Mouse (Mus musculus) layer of hippocampus, adult 9-10 months (tissue): ENCODE measurements around the gene Mogs.

Experiments
- DNase-seq: peaks from one replicate; pipeline ENCODE4 v3.0.0; 2022; ENCODE audit warnings: low spot score

Gene Mogs

GRCm38 (mm10) chr6:83115011-83115671 is at the start of gene Mogs:
TSS of gene Mogs (plus strand) at chr6:83115496.
- peak; percentile 67 for DNase-seq

- no peak for DNase-seq
Measured at GRCm38 (mm10) chr6:83065995-83066394, 49.3 kb upstream of the Mogs start.

GRCm38 (mm10) chr6:83066441-83066840 is 48.9 kb upstream of the Mogs start:
- DNase-seq: no peak

DNA sequence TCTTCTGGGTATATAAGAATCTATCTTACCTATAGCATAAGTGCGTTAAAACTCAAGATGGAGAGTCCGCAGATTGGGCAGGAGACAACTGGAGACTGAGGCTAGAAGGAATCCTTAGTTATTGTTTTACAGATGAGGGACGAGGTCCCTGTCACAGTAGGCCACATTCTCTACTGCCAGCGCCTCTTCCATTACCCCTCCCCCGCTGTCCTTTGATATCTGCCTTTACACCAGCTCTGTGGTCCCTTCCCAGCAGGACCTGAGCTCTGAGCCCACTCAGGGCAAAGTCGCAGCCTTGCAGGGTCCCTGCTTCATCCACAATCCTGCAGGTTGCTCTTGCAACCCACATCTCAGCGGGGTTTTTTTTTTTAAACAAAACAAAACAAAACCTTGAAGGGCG is 47.1 kb upstream of the Mogs start:
- no peak for DNase-seq

GRCm38 (mm10) chr6:83068706-83069487 is 46.4 kb upstream of the Mogs start:
- no peak for DNase-seq

GRCm38 (mm10) chr6:83069488-83070246 is 45.6 kb upstream of the Mogs start:
- DNase-seq: no peak

- DNase-seq: no peak
Measured at GRCm38 (mm10) chr6:83070247-83070310, 45.2 kb upstream of the Mogs start, which contains the start of gene Tlx2. TSS of gene Tlx2 (minus strand) at chr6:83070293.

GRCm38 (mm10) chr6:83070311-83071219 is 44.7 kb upstream of the Mogs start:
- DNase-seq: no peak

DNA sequence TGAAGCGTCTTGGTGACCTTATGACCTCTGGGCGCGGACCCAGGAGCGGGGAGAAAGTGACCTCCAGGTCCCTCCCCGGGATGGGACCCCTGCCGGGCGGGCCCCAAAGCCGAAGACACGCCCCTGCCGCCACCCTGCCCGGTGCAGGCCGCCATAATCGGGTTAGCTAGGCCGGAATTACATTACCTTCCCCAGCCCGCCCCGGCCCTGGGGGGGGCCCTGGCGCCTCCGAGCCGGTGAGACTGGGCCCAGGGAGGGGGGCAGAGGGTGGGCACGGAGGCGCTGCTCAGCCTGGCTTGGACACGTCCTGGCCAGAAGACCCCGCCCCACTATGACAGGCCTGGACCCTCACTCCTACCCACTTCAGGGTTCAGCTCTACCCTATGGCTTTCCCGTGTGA is 44.1 kb upstream of the Mogs start:
- no peak for DNase-seq

- no peak for DNase-seq
Measured at GRCm38 (mm10) chr6:83074979-83075378, 40.3 kb upstream of the Mogs start.

GRCm38 (mm10) chr6:83077630-83078323 is 37.5 kb upstream of the Mogs start, which contains the start of gene Pcgf1:
TSS of gene Pcgf1 (plus strand) at chr6:83077869.
- DNase-seq: peak; percentile 35

DNA sequence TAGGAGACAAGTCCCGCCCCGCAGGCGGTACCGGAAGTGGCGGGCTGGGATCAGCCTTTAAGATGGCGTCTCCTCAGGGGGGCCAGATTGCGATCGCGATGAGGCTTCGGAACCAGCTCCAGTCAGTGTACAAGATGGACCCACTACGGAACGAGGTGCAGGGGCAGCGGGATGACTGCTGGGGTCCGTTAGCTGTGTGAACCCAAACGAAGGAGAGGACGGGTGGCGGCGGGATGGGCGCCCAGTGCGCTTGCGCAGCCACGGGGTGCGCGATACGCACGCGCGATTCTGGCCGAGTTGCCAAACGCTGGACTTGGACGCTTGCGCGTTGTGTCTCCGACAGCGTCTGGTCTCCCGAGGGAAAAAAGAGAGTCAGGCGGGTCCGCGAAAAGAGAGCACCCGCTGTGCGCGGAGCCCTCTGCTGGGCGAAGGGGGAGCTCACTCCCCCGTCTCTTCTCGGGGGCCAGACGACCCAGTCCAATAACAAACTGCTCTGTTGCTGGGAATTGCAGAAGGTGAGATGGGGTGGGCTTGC is 36.9 kb upstream of the Mogs start:
- peak; percentile 99 for DNase-seq

GRCm38 (mm10) chr6:83080210-83080609 is 35.1 kb upstream of the Mogs start:
- DNase-seq: no peak

DNA sequence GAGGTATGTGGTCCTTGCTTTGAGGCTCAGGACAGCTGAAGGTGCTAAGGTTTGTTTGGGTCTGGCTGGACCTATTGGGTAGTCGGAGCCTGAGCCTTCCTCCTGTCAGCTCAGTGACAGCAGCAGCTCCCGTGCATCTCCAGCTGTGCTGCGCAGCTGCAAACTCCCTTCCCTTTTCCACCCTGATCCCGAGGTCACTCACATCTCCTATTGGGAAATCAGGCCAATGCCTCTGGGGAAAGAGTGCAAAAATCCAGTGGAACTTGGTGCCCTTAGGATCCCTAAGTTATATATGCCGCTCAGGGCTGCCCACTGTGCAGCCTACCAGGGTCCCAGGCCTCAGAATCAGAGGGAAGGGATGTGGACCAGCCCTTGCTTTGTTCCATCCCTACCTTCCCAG is 31.8 kb upstream of the Mogs start:
- DNase-seq: no peak

- no peak for DNase-seq
Measured at GRCm38 (mm10) chr6:83084477-83084876, 30.8 kb upstream of the Mogs start.

DNA sequence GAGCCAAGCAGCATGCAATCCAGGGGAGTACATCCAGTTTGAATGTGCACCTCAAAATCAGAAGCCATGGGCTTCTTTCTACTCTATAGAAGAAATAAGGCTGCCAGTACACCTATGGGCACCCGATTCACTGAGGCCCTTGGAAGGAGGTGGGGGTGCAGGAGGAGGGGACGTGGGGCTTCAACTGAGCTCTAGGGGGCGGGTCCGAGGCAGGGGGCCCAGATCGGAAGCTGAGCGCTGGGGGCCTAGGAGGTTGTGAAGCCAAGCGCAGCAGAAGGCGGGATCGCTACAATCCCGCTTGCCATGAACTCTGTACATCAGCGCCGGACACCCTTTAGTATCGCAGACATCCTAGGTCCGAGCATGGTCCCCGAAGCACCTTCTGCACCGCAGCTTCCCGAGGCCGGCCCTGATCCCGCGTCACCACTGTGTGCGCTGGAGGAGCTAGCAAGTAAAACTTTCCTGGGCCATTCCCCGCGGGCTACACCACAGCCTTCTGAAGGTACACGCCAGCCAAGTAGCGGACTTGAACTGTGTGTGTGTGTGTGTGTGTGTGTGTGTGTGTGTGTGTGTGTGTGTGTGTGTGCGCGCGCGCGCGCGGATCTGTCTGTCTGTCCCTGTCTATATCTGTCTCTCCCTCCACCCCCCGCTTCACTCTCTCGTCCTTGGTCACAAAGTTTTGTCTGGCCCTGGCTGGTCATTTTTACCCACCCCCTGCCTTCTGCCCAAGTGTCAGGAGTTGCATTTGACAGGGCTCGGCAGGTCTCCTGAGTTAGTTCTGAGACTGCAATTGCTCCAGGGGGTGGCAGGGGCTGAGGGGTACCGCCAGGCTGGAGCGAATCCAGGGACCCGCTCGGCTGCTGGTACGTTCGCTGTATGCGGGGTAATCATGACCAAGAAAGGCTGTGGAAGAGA is 28.9 kb upstream of the Mogs start, which contains the start of gene Lbx2:
Gene Lbx2, plus strand, starts transcription at position 247 of the 915 bp plus-strand sequence.
- no peak for DNase-seq

- no peak for DNase-seq
Measured at GRCm38 (mm10) chr6:83087205-83087925, 27.9 kb upstream of the Mogs start.

DNA sequence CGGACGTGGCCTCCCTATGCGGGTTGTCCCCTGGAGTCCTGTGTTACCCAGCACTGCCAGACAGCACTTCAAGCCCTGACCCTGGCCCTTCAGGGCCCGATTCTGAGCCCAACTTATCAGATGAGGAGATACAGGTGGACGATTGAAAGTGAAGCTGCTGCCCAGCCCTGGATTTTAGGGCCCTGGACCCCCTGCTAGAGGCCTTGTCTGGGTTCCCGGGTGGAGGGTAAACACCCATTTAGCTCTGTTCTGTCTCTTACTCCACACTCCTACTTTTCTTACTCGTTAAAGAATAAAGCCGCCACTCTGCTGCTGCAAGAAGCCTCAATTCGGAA is 27.4 kb upstream of the Mogs start:
- no peak for DNase-seq

- DNase-seq: no peak
Measured at GRCm38 (mm10) chr6:83092416-83093127, 22.7 kb upstream of the Mogs start.
